Mouse (Mus musculus): ENCODE measurements at regions not wholly inside any gene's neighbourhood (a gene's known extent, or its start where the extent isn't known, plus 50 kb on each side); places are given as distances from the start of the nearest gene placed in this dataset.

DNA sequence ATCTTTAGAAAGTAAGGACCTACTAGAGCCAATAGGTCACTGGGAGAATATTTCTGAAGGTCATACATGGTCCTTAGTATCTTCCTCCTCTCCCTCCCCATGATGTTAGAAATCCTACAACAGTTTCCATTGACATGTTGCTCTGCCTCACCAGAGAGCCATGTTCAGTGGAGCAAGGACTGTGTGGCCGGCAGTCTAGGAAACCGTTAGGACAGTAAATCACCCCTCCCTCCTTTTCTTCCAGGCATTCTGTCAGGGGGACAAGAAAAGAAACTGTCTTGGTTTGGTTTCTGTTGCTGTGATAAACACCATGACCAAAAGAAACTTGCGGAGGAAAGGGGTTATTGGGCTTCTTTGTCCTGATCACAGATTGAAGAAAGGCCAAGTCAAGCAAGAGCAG, 147.0 kb upstream of the Fat1 start:
- TF ChIP-seq EP300 (optimal IDR thresholded peaks at IDR 0.05) = no peak
- TF ChIP-seq CTCF (IDR thresholded peaks at IDR 0.05; ENCODE audit: low read depth) = no peak
